Mouse (Mus musculus): ENCODE data around the gene Arid4b. TPM values are rescaled to one million over a fixed set of nuclear protein-coding genes. Genes with fewer than 3 reads are reported as not detected.

Arid4b gene
- polyA plus RNA-seq, 1 experiment from 2014 or later = 87.8 TPM

- Histone ChIP-seq H3K9me3 (no peaks in the 10 kb centered on the region), H3K27ac (replicated peaks) (no peak overlapping the region), H3K27me3 (no peaks in the 10 kb centered on the region), H3K4me1 (replicated peaks) (peaks cover 30% of the 10 kb centered on the region), H3K4me3 (no peak overlapping the region), H3K4me2 (no peak overlapping the region), H3K9ac (no peak overlapping the region), H3K36me3 (no peaks in the 10 kb centered on the region)
- no peak for ATAC-seq (ENCODE audit: low read depth)
- WGBS = 89% methylated on average over 11 of the region's 11 CpGs
These were observed 27.0 kb upstream of the Arid4b start for GRCm38 (mm10) chr13:14035875-14036630.

GRCm38 (mm10) chr13:14038911-14039291, 24.1 kb upstream of the Arid4b start:
- peaks cover 30% of the 10 kb centered on the region for H3K4me1 ChIP-seq (replicated peaks)
- peak; percentile 77 for ATAC-seq (ENCODE audit: low read depth)
- 3% methylated on average over 8 of the region's 8 CpGs for WGBS
- H3K9me3 ChIP-seq = no peaks in the 10 kb centered on the region
- peak overlapping the region; percentile 65 for H3K4me3 ChIP-seq
- H3K27ac ChIP-seq (replicated peaks) = peak overlapping the region; percentile 96
- peak overlapping the region; percentile 90 for H3K4me2 ChIP-seq
- no peaks in the 10 kb centered on the region for H3K36me3 ChIP-seq
- H3K27me3 ChIP-seq = 0 out of 2 replicates have a peak, but pooled peaks cover 4% of the 10 kb centered on the region
- H3K9ac ChIP-seq = peak overlapping the region; percentile 88

- Histone ChIP-seq H3K27ac (replicated peaks) (peak within 1 kb of the TSS; percentile 96), H3K9ac (peak within 1 kb of the TSS; percentile 88), H3K4me2 (peak within 1 kb of the TSS; percentile 90), H3K9me3 (no peaks in the 10 kb centered on the region), H3K27me3 (0 out of 2 replicates have a peak, but pooled peaks cover 4% of the 10 kb centered on the region), H3K4me3 (peak within 1 kb of the TSS; percentile 65), H3K36me3 (no peaks in the 10 kb centered on the region), H3K4me1 (replicated peaks) (peaks cover 30% of the 10 kb centered on the region)
- ATAC-seq (ENCODE audit: low read depth) = peak; percentile 97
- WGBS = under 1% methylated on average over 35 of the region's 35 CpGs
These were observed 23.6 kb upstream of the Arid4b start, which contains the start of gene Tbce for GRCm38 (mm10) chr13:14039292-14039965. Gene Tbce, minus strand, starts transcription at chr13:14039638.

GRCm38 (mm10) chr13:14040186-14040585, 22.8 kb upstream of the Arid4b start:
- H3K27ac ChIP-seq (replicated peaks) = peak overlapping the region; percentile 96
- 0 out of 2 replicates have a peak, but pooled peaks cover 4% of the 10 kb centered on the region for H3K27me3 ChIP-seq
- no peak for ATAC-seq (ENCODE audit: low read depth)
- peak overlapping the region; percentile 65 for H3K4me3 ChIP-seq
- H3K9me3 ChIP-seq = no peaks in the 10 kb centered on the region
- H3K9ac ChIP-seq = peak overlapping the region; percentile 88
- no peaks in the 10 kb centered on the region for H3K36me3 ChIP-seq
- H3K4me2 ChIP-seq = peak overlapping the region; percentile 90
- 22% methylated on average over 5 of the region's 5 CpGs for WGBS
- H3K4me1 ChIP-seq (replicated peaks) = peaks cover 30% of the 10 kb centered on the region

- H3K4me3 ChIP-seq = no peak overlapping the region
- peaks cover 29% of the 10 kb centered on the region for H3K36me3 ChIP-seq
- no peak overlapping the region for H3K27ac ChIP-seq (replicated peaks)
- no peak overlapping the region for H3K4me2 ChIP-seq
- ATAC-seq (ENCODE audit: low read depth) = no peak
- H3K4me1 ChIP-seq (replicated peaks) = peaks cover 11% of the 10 kb centered on the region
- H3K27me3 ChIP-seq = 0 out of 2 replicates have a peak, but pooled peaks cover 4% of the 10 kb centered on the region
- no peak overlapping the region for H3K9ac ChIP-seq
- H3K9me3 ChIP-seq = no peaks in the 10 kb centered on the region
These were observed 19.2 kb upstream of the Arid4b start for GRCm38 (mm10) chr13:14043851-14044250.

- 82% methylated on average over 2 of the region's 2 CpGs for WGBS
- ATAC-seq (ENCODE audit: low read depth) = no peak
These were observed 18.5 kb upstream of the Arid4b start for GRCm38 (mm10) chr13:14044521-14044920.

GRCm38 (mm10) chr13:14049878-14050277, 13.2 kb upstream of the Arid4b start:
- no peak overlapping the region for H3K9ac ChIP-seq
- H3K4me1 ChIP-seq (replicated peaks) = no peaks in the 10 kb centered on the region
- no peak overlapping the region for H3K4me3 ChIP-seq
- H3K4me2 ChIP-seq = no peak overlapping the region
- no peaks in the 10 kb centered on the region for H3K9me3 ChIP-seq
- no peak overlapping the region for H3K27ac ChIP-seq (replicated peaks)
- H3K27me3 ChIP-seq = no peaks in the 10 kb centered on the region
- no peak for ATAC-seq (ENCODE audit: low read depth)
- 94% methylated on average over 1 of the region's 1 CpGs for WGBS
- H3K36me3 ChIP-seq = peaks cover 85% of the 10 kb centered on the region

More at GRCm38 (mm10) chr13:14044521-14044920, 18.5 kb upstream of the Arid4b start:
- H3K4me2 ChIP-seq = no peak overlapping the region
- no peaks in the 10 kb centered on the region for H3K9me3 ChIP-seq
- H3K4me3 ChIP-seq = no peak overlapping the region
- H3K27ac ChIP-seq (replicated peaks) = no peak overlapping the region
- H3K4me1 ChIP-seq (replicated peaks) = peaks cover 11% of the 10 kb centered on the region
- H3K9ac ChIP-seq = no peak overlapping the region
- 0 out of 2 replicates have a peak, but pooled peaks cover 4% of the 10 kb centered on the region for H3K27me3 ChIP-seq
- H3K36me3 ChIP-seq = peaks cover 36% of the 10 kb centered on the region

- H3K27ac ChIP-seq (replicated peaks) = no peak overlapping the region
- H3K4me2 ChIP-seq = no peak overlapping the region
- H3K4me1 ChIP-seq (replicated peaks) = peaks cover 15% of the 10 kb centered on the region
- H3K36me3 ChIP-seq = peaks cover 64% of the 10 kb centered on the region
- no peaks in the 10 kb centered on the region for H3K9me3 ChIP-seq
- no peak overlapping the region for H3K9ac ChIP-seq
- ATAC-seq (ENCODE audit: low read depth) = no peak
- no peak overlapping the region for H3K4me3 ChIP-seq
- WGBS = 97% methylated on average over 3 of the region's 3 CpGs
- H3K27me3 ChIP-seq = no peaks in the 10 kb centered on the region
These were observed 6.2 kb upstream of the Arid4b start for GRCm38 (mm10) chr13:14056801-14057200.

GRCm38 (mm10) chr13:14059582-14059981, 3.5 kb upstream of the Arid4b start:
- no peak for ATAC-seq (ENCODE audit: low read depth)
- Histone ChIP-seq H3K9ac (no peak overlapping the region), H3K36me3 (peaks cover 36% of the 10 kb centered on the region), H3K4me3 (no peak overlapping the region), H3K4me1 (replicated peaks) (peaks cover 23% of the 10 kb centered on the region), H3K4me2 (no peak overlapping the region), H3K27ac (replicated peaks) (no peak overlapping the region), H3K9me3 (no peaks in the 10 kb centered on the region), H3K27me3 (no peaks in the 10 kb centered on the region)

GRCm38 (mm10) chr13:14062209-14063012, 621 bp upstream of the Arid4b start:
- Histone ChIP-seq H3K36me3 (peaks cover 12% of the 10 kb centered on the region), H3K9me3 (no peaks in the 10 kb centered on the region), H3K4me1 (replicated peaks) (peaks cover 43% of the 10 kb centered on the region), H3K4me2 (peak overlapping the region; percentile 93), H3K27me3 (no peaks in the 10 kb centered on the region), H3K27ac (replicated peaks) (peak overlapping the region; percentile 94), H3K4me3 (peak overlapping the region; percentile 98), H3K9ac (peak overlapping the region; percentile 85)
- 6% methylated on average over 11 of the region's 11 CpGs for WGBS
- ATAC-seq (ENCODE audit: low read depth) = no peak

- H3K9me3 ChIP-seq = no peaks in the 10 kb centered on the region
- ATAC-seq (ENCODE audit: low read depth) = peak; percentile 50
- peak overlapping the region; percentile 98 for H3K4me3 ChIP-seq
- peak overlapping the region; percentile 99 for H3K9ac ChIP-seq
- H3K27me3 ChIP-seq = no peaks in the 10 kb centered on the region
- peak overlapping the region; percentile 98 for H3K27ac ChIP-seq (replicated peaks)
- 0% methylated on average over 17 of the region's 31 CpGs for WGBS
- peak overlapping the region; percentile 78 for H3K4me2 ChIP-seq
- peaks cover 58% of the 10 kb centered on the region for H3K4me1 ChIP-seq (replicated peaks)
- H3K36me3 ChIP-seq = peaks cover 16% of the 10 kb centered on the region; the same call in 1 of the 2 replicates
These were observed 875 bp downstream of the Arid4b start for GRCm38 (mm10) chr13:14063942-14064271.
